Mouse (Mus musculus): ENCODE data around the gene Ndufv3. TPM values are rescaled to one million over a fixed set of nuclear protein-coding genes. Genes with fewer than 3 reads are reported as not detected.
"Not testable (repeated sequence)": the region's sequence is repeated elsewhere in the genome, so short reads cannot be mapped to it uniquely, and the experiment has no call there.

The Ndufv3 gene
- polyA plus RNA-seq, 1 experiment from 2014 or later = 280 TPM

- Histone ChIP-seq H3K9me3 (no peaks in the 10 kb centered on the region), H3K36me3 (no peaks in the 10 kb centered on the region), H3K9ac (no peak overlapping the region), H3K4me3 (no peak overlapping the region), H3K27me3 (no peaks in the 10 kb centered on the region), H3K4me1 (peaks cover 32% of the 10 kb centered on the region), H3K27ac (peak overlapping the region; percentile 66), H3K4me2 (no peak overlapping the region; the same call in 1 of the 2 replicates)
- WGBS = 33% methylated on average over 4 of the region's 4 CpGs
- ATAC-seq (ENCODE audit: insufficient number of reproducible peaks, low FRiP score, low TSS enrichment, low read depth) = peak; percentile 65; the same call in 1 of the 2 replicates
Observed at GRCm38 (mm10) chr17:31540809-31541459, 21.0 kb downstream of the Ndufv3 start.

GRCm38 (mm10) chr17:31541460-31541831 is 21.5 kb downstream of the Ndufv3 start:
- H3K4me3 ChIP-seq = no peak overlapping the region
- H3K4me1 ChIP-seq = peaks cover 30% of the 10 kb centered on the region
- no peak overlapping the region; the same call in 1 of the 2 replicates for H3K4me2 ChIP-seq
- no peaks in the 10 kb centered on the region for H3K9me3 ChIP-seq
- no peaks in the 10 kb centered on the region for H3K36me3 ChIP-seq
- H3K9ac ChIP-seq = no peak overlapping the region
- H3K27me3 ChIP-seq = no peaks in the 10 kb centered on the region
- peak; percentile 78 for ATAC-seq (ENCODE audit: insufficient number of reproducible peaks, low FRiP score, low TSS enrichment, low read depth)
- peak overlapping the region; percentile 66 for H3K27ac ChIP-seq
- WGBS = 25% methylated on average over 6 of the region's 6 CpGs

DNA sequence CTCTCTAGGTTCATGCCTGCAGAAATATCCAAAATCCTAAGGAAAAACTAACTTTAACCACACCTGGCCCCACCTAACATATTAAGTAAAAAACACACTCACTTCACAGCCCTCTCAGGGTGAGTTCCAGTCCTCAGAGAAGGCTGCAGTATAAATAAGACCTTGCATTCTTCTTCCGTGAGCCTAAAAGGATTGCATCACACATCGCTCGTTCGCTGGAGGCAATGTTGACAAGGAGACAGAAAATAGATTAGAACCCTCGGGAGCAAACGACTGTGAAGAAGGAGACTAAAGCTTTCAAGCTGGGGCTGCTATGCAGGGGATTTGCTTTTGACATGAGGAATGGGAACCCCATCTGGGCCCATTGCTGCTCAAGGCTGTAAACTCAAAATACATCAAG is 23.7 kb downstream of the Ndufv3 start:
- 24% methylated on average over 6 of the region's 6 CpGs for WGBS
- H3K4me1 ChIP-seq = peaks cover 33% of the 10 kb centered on the region
- H3K4me2 ChIP-seq = no peak overlapping the region
- H3K27me3 ChIP-seq = no peaks in the 10 kb centered on the region
- ATAC-seq (ENCODE audit: insufficient number of reproducible peaks, low FRiP score, low TSS enrichment, low read depth) = no peak
- no peak overlapping the region for H3K9ac ChIP-seq
- no peak overlapping the region for H3K4me3 ChIP-seq
- H3K36me3 ChIP-seq = no peaks in the 10 kb centered on the region
- H3K27ac ChIP-seq = no peak overlapping the region; the same call in 1 of the 2 replicates
- no peaks in the 10 kb centered on the region for H3K9me3 ChIP-seq

DNA sequence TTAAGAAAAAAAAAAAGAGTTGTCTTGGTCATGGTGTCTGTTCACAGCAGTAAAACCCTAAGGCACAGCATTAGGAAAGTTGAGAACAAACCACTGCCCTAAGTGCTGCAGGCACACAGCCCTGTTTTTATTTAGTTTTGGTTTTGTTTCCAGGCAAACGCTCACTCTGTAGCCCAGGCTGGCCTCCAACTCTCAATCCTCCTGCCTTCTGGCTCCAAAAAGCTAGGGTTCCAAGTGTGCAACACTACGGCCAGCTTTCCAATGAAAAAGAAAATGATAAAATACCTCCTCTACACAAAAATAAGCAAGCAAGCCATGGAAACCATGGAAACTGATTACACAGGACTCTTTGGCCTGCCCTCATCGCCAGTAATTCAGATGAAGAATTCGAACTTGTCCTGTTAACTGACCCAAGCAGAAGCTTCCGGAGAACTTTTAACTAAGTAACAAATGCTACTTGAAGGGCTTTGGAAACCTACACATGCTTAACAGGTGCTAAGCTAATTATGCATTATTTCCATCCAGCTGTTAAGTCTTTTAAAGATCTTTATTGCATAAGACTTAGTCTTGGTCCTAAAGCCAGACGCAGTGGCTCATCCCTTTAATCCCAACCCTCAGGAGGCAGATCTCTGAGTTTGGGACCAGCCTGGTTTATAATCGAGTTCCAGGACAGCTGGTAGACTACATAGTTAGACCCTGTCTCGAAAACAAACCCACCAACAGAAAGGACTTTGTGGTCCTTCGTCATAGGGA is 26.7 kb downstream of the Ndufv3 start:
- no peak for ATAC-seq (ENCODE audit: insufficient number of reproducible peaks, low FRiP score, low TSS enrichment, low read depth)
- Histone ChIP-seq H3K9me3 (no peaks in the 10 kb centered on the region), H3K36me3 (no peaks in the 10 kb centered on the region), H3K9ac (no peak overlapping the region), H3K4me3 (no peak overlapping the region), H3K27me3 (no peaks in the 10 kb centered on the region), H3K4me2 (no peak overlapping the region), H3K4me1 (peaks cover 17% of the 10 kb centered on the region; the same call in 1 of the 2 replicates), H3K27ac (no peak overlapping the region)
- WGBS = 71% methylated on average over 9 of the region's 9 CpGs

DNA sequence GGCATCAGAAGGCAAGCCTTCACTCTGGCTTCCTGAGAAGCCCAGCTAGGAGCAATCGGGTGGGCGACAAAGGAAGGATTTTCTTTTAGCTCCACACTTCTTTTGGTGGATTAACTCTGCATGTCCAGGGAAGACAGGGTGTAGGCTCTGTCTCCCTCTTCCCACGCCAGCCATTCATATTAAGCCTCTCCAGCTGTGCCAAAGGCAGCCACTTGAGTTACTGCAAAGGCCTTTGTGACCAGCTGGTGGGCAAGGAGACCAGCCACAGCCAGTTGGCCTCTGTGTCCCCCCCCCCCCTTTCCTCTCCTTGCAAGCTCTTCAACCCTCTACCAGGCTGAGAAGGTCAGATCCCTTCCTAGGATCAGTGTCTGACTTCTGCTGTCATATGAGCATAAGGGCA is 28.1 kb downstream of the Ndufv3 start:
- Histone ChIP-seq H3K27ac (no peak overlapping the region), H3K36me3 (no peaks in the 10 kb centered on the region), H3K4me2 (no peak overlapping the region), H3K9ac (no peak overlapping the region), H3K4me1 (peaks cover 11% of the 10 kb centered on the region; the same call in 1 of the 2 replicates), H3K4me3 (no peak overlapping the region), H3K27me3 (no peaks in the 10 kb centered on the region), H3K9me3 (no peaks in the 10 kb centered on the region)
- WGBS = 63% methylated on average over 3 of the region's 3 CpGs
- ATAC-seq (ENCODE audit: insufficient number of reproducible peaks, low FRiP score, low TSS enrichment, low read depth) = no peak

GRCm38 (mm10) chr17:31549389-31549788 is 29.5 kb downstream of the Ndufv3 start:
- no peak overlapping the region for H3K4me3 ChIP-seq
- no peaks in the 10 kb centered on the region for H3K27me3 ChIP-seq
- no peak for ATAC-seq (ENCODE audit: insufficient number of reproducible peaks, low FRiP score, low TSS enrichment, low read depth)
- H3K36me3 ChIP-seq = no peaks in the 10 kb centered on the region
- H3K27ac ChIP-seq = no peak overlapping the region
- H3K4me2 ChIP-seq = no peak overlapping the region
- 54% methylated on average over 8 of the region's 8 CpGs for WGBS
- no peak overlapping the region for H3K9ac ChIP-seq
- peaks cover 4% of the 10 kb centered on the region; the same call in 1 of the 2 replicates for H3K4me1 ChIP-seq
- no peaks in the 10 kb centered on the region for H3K9me3 ChIP-seq

- H3K4me1 ChIP-seq = peaks cover 11% of the 10 kb centered on the region
- H3K9me3 ChIP-seq; H3K9ac ChIP-seq; H3K4me2 ChIP-seq; H3K27me3 ChIP-seq; H3K4me3 ChIP-seq; H3K27ac ChIP-seq; ATAC-seq (ENCODE audit: insufficient number of reproducible peaks, low FRiP score, low TSS enrichment, low read depth); H3K36me3 ChIP-seq: not testable (repeated sequence)
- 93% methylated on average over 23 of the region's 23 CpGs for WGBS
Observed at GRCm38 (mm10) chr17:31552601-31553000, 32.7 kb downstream of the Ndufv3 start.

DNA sequence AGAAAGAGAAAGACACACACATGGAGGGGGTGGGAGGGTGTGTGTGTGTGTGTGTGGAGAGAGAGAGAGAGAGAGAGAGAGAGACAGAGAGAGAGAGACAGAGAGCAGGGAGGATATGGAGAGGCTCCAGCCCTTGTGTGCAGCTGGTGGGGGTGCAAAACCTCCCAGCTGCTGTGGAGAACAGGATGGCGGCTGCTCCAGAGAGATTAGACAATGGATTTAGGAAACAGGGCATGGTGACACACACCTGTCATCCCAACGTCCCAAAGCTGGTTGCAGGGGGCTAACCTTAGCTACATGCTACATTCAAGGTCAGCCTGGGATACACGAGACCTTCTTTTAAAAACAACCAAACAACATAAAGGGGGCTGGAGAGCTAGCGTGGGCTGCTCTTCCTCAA is 36.3 kb downstream of the Ndufv3 start:
- no peaks in the 10 kb centered on the region for H3K27me3 ChIP-seq
- H3K4me1 ChIP-seq = peaks cover 18% of the 10 kb centered on the region
- no peak overlapping the region for H3K4me2 ChIP-seq
- no peaks in the 10 kb centered on the region for H3K36me3 ChIP-seq
- H3K4me3 ChIP-seq = no peak overlapping the region
- ATAC-seq (ENCODE audit: insufficient number of reproducible peaks, low FRiP score, low TSS enrichment, low read depth) = no peak
- WGBS = 73% methylated on average over 4 of the region's 4 CpGs
- no peak overlapping the region for H3K9ac ChIP-seq
- no peaks in the 10 kb centered on the region for H3K9me3 ChIP-seq
- H3K27ac ChIP-seq = no peak overlapping the region

DNA sequence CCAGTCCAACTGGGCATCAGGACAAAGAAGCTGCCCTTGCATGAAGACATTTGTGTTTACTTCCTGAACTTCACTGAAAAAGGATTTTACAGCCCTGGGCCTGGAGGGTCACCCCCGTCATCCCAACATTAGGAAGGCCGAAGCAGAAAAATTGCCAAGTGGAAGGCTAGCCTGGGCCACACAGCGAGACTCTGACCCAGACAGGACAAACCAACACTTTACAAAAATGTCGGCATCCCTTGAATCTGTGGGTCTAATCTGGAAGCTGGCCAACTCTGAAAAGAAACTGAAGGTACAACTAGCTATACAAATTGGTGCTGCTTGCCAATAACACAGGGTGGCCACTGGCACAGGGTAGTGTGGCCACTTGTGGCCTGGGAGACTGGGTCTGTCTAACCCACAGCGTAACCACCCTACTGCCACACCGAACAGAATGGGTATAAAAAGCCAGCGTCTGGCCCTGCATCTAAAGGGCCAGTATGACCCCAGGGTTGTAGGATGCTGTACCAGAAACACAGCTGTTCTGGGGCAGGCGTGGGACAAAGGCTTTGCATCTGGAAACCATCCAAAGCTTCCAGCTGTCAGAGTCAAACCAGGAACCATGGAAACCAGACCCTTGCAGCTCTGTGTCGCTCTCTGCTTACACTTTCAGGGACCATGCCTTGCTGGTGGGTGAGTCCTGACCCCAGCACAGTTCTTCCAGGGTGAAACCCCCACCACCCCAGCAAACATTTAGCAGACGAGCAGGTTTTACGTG is 37.4 kb downstream of the Ndufv3 start:
- ATAC-seq (ENCODE audit: insufficient number of reproducible peaks, low FRiP score, low TSS enrichment, low read depth) = peak; percentile 68
- 29% methylated on average over 11 of the region's 11 CpGs for WGBS
- H3K27me3 ChIP-seq = no peaks in the 10 kb centered on the region
- H3K4me1 ChIP-seq = peaks cover 18% of the 10 kb centered on the region
- no peaks in the 10 kb centered on the region for H3K36me3 ChIP-seq
- no peak overlapping the region for H3K4me3 ChIP-seq
- H3K9me3 ChIP-seq = no peaks in the 10 kb centered on the region
- H3K4me2 ChIP-seq = no peak overlapping the region
- H3K9ac ChIP-seq = no peak overlapping the region
- H3K27ac ChIP-seq = peak overlapping the region; percentile 22; the same call in 1 of the 2 replicates

- Histone ChIP-seq H3K27me3 (no peaks in the 10 kb centered on the region), H3K9me3 (no peaks in the 10 kb centered on the region), H3K4me3 (no peak overlapping the region), H3K9ac (no peak overlapping the region), H3K36me3 (no peaks in the 10 kb centered on the region), H3K27ac (peak overlapping the region; percentile 18; the same call in 1 of the 2 replicates), H3K4me2 (no peak overlapping the region), H3K4me1 (peaks cover 18% of the 10 kb centered on the region)
- WGBS = 56% methylated on average over 10 of the region's 10 CpGs
- no peak for ATAC-seq (ENCODE audit: insufficient number of reproducible peaks, low FRiP score, low TSS enrichment, low read depth)
Observed at GRCm38 (mm10) chr17:31557947-31558542, 38.1 kb downstream of the Ndufv3 start.

DNA sequence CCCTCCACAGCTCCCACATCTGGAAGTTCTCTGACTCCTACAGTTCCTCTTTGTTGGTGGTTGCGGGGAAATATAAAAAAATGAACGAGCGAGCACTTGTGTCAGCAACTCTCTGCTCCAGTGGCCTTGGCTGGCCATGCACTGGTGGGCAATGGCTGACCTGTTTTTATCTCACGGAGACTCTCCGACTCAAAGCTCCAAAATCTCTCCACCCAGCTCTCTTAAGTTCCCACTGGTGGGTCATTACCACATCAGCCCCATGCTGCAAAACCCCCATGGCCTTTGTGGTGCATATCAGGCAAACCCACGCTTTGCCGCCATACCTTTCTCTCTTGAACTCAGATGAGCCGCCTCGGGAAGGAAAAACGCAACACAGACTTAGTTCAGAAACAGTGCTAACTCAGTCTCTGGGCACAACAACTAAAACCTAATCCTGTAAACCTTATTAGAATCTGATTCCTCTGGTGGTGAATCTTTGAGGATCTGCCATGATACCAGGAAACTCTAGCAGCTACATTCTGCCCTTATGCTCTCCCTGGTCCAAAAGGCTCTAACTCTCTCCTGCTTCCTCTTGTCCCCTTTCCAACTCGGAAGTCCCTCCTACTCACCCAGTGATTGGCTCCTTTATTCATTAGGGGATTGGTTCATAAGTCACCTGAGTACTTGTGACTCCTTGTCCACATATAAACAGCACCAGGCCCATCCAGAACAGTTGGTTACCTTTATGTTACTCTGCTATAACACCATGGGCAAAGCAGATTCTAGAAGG is 39.3 kb downstream of the Ndufv3 start:
- Histone ChIP-seq H3K27me3 (no peaks in the 10 kb centered on the region), H3K9ac (no peak overlapping the region), H3K4me3 (no peak overlapping the region), H3K9me3 (no peaks in the 10 kb centered on the region), H3K27ac (no peak overlapping the region), H3K4me2 (no peak overlapping the region), H3K4me1 (peaks cover 25% of the 10 kb centered on the region), H3K36me3 (no peaks in the 10 kb centered on the region)
- 75% methylated on average over 11 of the region's 11 CpGs for WGBS
- no peak for ATAC-seq (ENCODE audit: insufficient number of reproducible peaks, low FRiP score, low TSS enrichment, low read depth)

All from limb, embryonic 15.5 days (tissue).